Mouse (Mus musculus) heart, embryonic 10.5 days (tissue): ENCODE results near the gene Agpat3. TPM values are rescaled to one million over a fixed set of nuclear protein-coding genes. Genes with fewer than 3 reads are reported as not detected.
"Not testable (repeated sequence)": the region's sequence is repeated elsewhere in the genome, so short reads cannot be mapped to it uniquely, and the experiment has no call there.

Experiments
- DNase-seq: peaks from one replicate; pipeline ENCODE4 v3.0.0-alpha.2; 2017; ENCODE audit warnings: low spot score
- H3K27ac ChIP-seq: fragments of 300-500 bp; sonication (generic); 2 replicates; pipeline ENCODE4 v1.5.1; 2016; ENCODE audit warnings: mild to moderate bottlenecking
- H3K27me3 ChIP-seq: fragments of 300-500 bp; sonication (generic); 2 replicates; pipeline ENCODE4 v1.6.1; 2016; ENCODE audit warnings: mild to moderate bottlenecking; ENCODE audit not compliant: poor library complexity, insufficient read depth, severe bottlenecking
- H3K36me3 ChIP-seq: fragments of 300-500 bp; sonication (generic); 2 replicates; pipeline ENCODE4 v1.6.1; 2016; ENCODE audit warnings: mild to moderate bottlenecking, moderate library complexity
- H3K4me1 ChIP-seq: fragments of 300-500 bp; sonication (generic); 2 replicates; pipeline ENCODE4 v1.6.1; 2016; ENCODE audit warnings: mild to moderate bottlenecking
- H3K4me3 ChIP-seq: fragments of 300-500 bp; sonication (generic); 2 replicates; pipeline ENCODE4 v1.5.1; 2016; ENCODE audit warnings: mild to moderate bottlenecking, moderate library complexity
- H3K9me3 ChIP-seq: fragments of 300-500 bp; sonication (generic); 2 replicates; pipeline ENCODE4 v1.6.1; 2016; ENCODE audit warnings: mild to moderate bottlenecking, moderate library complexity
- WGBS: fragments of 180-500 bp; shearing (Covaris S2); methylation state at CpG from one replicate; pipeline ENCODE4 v1.1.7; 2016; 5-methylcytosine and 5-hydroxymethylcytosine counted together
- polyA plus RNA-seq: library from polyadenylated mRNA; unstranded; fragments of >200 nt; fragmentation: Nextera tagmentation; extraction: Ambion mirVana; gene quantifications from 2 replicates; pipeline ENCODE4 v1.2.1, GENCODE M21; 2016

The Agpat3 gene
- polyA plus RNA-seq, 1 experiment from 2014 or later = 44.2 TPM

DNA sequence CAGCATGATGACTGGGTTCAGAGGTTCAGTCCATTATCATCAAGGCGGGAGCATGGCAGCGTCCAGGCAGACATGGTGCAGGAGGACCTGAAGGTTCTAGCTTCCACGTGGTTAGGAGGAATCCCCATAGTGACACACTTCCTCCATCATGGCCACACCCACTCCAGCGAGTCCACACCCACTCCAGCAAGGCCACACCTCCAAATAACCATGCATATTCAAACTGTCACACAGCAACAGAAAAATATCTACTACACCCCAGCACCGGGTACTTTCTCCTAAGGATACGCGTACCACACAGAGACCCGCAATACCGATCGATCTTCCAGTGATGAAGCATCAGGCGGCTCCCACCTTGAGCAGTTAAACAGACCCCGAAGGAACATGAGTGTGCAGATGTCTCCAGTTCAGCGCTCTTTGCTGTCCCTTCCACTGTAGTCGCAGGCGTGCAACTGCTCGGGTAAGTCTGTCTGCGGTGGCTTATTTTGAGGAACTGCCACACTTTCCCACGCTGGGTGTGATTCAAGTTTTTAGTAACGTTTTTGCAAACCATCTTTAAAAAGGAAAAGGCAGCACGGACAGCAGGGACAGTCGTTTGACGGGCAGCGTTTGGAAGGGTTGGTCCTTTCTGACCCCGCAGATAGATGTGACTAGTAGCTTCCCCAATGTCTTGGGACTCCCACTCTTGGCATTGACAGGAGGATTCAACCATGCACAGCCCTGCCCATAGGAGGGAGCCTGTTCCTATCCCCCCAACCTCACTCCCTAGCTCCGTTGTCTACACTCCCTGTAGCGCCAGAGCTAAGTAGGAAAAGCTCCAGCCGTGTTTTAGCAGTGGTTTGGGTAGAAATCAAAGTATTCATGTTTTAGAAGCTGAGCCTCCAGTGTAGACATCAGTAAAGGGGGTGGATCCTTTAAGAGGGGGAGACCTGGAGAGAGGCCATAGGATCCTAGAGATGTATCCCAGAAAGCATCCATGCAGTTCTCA, 20.7 kb upstream of the Agpat3 start:
- no peak overlapping the region for H3K4me3 ChIP-seq

DNA sequence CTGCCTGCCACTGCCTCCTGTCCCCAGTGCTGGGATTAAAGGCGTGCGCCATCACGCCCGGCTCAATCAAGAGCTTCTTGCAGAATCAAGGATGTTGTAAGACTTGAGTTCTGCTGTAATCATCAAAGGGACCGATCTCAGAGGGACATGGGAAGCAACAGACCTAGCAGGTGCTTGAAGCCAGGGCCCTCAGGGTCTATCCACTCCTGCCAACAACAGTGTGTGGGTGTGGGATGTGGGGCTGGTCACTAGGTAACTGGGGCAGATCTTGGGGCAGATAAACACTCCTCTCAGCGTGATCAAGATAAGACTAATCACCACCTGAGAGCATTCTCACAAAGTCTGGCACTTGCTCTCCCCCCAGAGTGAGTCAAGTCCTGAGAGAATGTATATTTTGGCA, 19.5 kb upstream of the Agpat3 start:
- Histone ChIP-seq H3K27me3 (peaks cover 12% of the 10 kb centered on the region; the same call in 1 of the 2 replicates), H3K4me1 (peaks cover 18% of the 10 kb centered on the region), H3K36me3 (no peaks in the 10 kb centered on the region), H3K27ac (no peak overlapping the region), H3K4me3 (no peak overlapping the region), H3K9me3 (no peaks in the 10 kb centered on the region)
- DNase-seq = no peak
- WGBS = 77% methylated on average over 6 of the region's 6 CpGs

More for the DNA sequence above, 20.7 kb upstream of the Agpat3 start:
- Histone ChIP-seq H3K27ac (no peak overlapping the region), H3K4me1 (0 out of 2 replicates have a peak, but pooled peaks cover 6% of the 10 kb centered on the region), H3K27me3 (peaks cover 12% of the 10 kb centered on the region; the same call in 1 of the 2 replicates), H3K9me3 (no peaks in the 10 kb centered on the region), H3K36me3 (no peaks in the 10 kb centered on the region)
- 72% methylated on average over 27 of the region's 27 CpGs for WGBS
- no peak for DNase-seq

DNA sequence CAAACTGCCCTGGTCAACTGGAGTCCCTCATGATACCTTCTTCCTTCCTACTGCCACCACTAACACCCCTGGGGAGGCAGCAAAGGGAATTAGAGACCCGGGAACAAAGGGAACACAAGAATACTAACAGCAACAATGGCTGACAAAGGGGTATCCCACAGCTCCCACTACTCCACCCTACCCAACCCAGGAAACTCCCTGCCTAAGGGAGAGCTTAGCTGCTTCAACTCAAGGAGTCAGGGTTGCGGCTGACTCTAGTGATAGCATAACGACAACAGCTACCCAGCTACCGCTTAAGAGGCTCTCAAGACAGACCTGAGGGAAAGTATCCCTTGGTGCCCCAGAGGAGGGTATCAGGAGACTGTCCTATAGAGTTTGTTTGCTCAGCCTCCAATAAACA, 15.3 kb upstream of the Agpat3 start:
- WGBS = 29% methylated on average over 4 of the region's 4 CpGs
- H3K4me1 ChIP-seq = peaks cover 29% of the 10 kb centered on the region
- no peaks in the 10 kb centered on the region for H3K9me3 ChIP-seq
- H3K27me3 ChIP-seq = peaks cover 12% of the 10 kb centered on the region
- no peak overlapping the region for H3K4me3 ChIP-seq
- no peak for DNase-seq
- H3K27ac ChIP-seq = peak overlapping the region; percentile 47; the same call in 1 of the 2 replicates
- H3K36me3 ChIP-seq = no peaks in the 10 kb centered on the region

DNA sequence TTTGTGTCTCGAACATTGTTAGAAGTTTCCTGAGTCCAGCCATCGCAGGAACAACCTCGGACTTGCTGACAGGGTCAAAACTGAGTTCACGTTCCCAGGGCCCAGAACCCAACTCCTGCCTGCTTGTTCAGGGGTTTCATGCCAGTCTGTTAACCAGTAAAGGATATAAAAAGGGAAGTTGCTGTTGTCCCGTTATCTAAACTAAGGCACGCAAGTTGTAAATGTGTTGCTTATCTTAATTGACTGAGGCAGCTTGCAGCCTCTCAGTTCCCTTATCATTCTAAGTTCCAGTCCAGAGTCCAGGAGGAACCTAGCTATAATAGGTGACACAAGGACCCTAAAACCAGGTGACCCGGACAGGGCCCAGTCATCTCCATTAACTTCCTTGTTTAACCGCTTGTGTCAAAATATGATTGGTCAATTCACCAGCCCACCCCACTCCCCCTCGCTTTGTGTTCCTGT, 14.6 kb upstream of the Agpat3 start:
- 22% methylated on average over 9 of the region's 9 CpGs for WGBS
- Histone ChIP-seq H3K4me3 (peak overlapping the region; percentile 27; the same call in 1 of the 2 replicates), H3K27ac (peak overlapping the region; percentile 77; the same call in 1 of the 2 replicates)

DNA sequence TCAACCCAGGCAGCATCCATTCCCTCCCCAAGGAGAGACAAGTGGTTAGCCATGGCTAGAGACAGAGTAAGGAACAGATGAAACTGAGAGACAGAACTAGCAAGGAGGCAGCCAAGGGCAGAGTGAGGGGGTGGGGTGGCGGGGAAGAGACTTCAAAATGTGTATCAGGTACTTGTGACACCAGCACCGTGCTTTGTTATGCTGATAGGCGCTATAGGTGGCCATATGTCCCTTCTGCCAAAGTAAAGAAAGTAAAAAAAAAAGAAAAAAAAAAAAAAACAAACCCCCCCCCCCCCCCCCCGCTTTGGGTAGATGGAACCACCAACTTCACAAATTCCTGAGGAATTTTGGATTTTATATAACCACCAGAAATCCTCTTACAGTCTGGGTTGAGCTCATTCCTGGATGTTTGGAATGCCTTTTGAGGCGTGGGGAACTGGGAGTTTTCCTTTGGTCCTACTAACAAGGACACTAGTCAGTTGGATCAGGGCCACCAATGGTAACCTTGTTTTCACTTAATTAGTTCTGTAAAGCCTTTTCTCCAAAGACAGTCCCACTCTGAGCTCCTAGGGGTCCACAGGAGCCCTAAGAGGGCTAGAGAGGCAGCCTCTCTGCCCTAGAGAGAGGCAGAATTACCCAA, 14.0 kb upstream of the Agpat3 start:
- Histone ChIP-seq H3K4me1 (peaks cover 29% of the 10 kb centered on the region), H3K36me3 (no peaks in the 10 kb centered on the region), H3K27me3 (peaks cover 12% of the 10 kb centered on the region), H3K9me3 (no peaks in the 10 kb centered on the region), H3K27ac (peak overlapping the region; percentile 77; the same call in 1 of the 2 replicates), H3K4me3 (no peak overlapping the region)
- WGBS = 16% methylated on average over 5 of the region's 5 CpGs
- no peak for DNase-seq

More for the DNA sequence above, 14.6 kb upstream of the Agpat3 start:
- Histone ChIP-seq H3K36me3 (no peaks in the 10 kb centered on the region), H3K4me1 (peaks cover 29% of the 10 kb centered on the region), H3K27me3 (peaks cover 12% of the 10 kb centered on the region), H3K9me3 (no peaks in the 10 kb centered on the region)
- no peak for DNase-seq

DNA sequence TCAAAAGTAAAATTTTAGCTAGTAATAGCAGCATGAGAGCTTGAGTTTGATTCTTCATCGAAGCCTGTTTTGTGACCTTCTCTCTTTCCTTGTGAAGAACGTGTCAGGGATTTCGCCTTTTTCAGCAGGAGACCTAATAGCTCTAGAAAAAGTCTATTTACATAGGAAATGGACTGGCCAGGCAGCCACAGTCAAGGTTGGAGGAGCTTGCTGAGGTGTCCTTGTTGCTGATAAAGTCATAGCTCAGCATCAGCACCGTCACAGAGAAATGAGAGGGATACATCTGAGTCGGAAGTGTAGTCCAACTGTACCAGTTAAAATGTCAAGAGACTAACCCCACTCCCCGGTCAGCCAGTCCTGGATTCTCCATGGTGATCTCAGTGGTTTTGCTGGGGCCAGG, 13.3 kb upstream of the Agpat3 start:
- Histone ChIP-seq H3K4me1 (peaks cover 29% of the 10 kb centered on the region), H3K4me3 (no peak overlapping the region), H3K9me3 (no peaks in the 10 kb centered on the region), H3K27ac (no peak overlapping the region), H3K36me3 (no peaks in the 10 kb centered on the region), H3K27me3 (peaks cover 12% of the 10 kb centered on the region)
- no peak for DNase-seq
- WGBS = 70% methylated on average over 6 of the region's 6 CpGs

DNA sequence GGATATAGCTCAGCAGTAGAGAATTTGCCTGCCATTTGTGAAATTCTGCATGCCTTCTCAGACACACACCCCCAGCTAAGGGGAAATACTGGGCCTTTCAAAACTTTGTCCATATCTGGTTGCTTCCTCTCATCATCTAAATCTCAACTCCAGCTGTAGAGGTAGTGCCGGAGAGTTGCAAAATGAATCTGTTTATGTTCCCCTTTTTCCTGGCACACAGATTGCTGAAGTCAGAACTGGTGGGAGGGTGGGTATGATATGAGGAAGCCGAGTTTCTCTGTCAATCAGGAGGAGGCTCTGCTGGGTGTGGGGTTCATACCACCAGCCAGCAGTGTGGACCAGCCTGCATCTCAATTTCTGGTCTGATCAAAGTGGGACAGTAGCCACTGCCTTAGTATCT, 11.8 kb upstream of the Agpat3 start:
- 62% methylated on average over 2 of the region's 2 CpGs for WGBS
- H3K9me3 ChIP-seq = no peaks in the 10 kb centered on the region
- H3K36me3 ChIP-seq = no peaks in the 10 kb centered on the region
- DNase-seq = no peak
- H3K4me3 ChIP-seq = no peak overlapping the region
- H3K27me3 ChIP-seq = peaks cover 11% of the 10 kb centered on the region
- H3K4me1 ChIP-seq = peaks cover 29% of the 10 kb centered on the region
- H3K27ac ChIP-seq = no peak overlapping the region

DNA sequence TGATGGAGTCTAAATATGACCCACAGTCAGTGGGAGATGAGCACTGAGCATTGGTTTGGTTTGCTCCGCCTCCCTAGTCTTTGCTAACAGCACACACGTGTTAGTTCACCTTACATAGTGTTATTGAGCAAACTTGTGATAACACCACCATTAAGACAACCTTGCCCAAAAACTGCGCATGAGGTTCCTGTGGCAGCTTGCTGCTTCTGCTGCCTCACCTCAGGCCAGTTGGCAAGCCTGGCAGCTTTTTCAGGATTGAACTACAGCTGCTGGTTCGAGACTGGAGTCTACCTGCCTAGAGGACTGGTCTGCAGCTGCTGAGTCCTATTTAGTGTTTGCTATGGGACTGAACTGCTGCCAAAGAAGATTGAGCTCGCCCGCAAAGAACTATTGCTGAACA, 11.1 kb upstream of the Agpat3 start:
- no peak for DNase-seq
- H3K27ac ChIP-seq = no peak overlapping the region
- H3K4me3 ChIP-seq = no peak overlapping the region
- peaks cover 26% of the 10 kb centered on the region for H3K4me1 ChIP-seq
- peaks cover 3% of the 10 kb centered on the region for H3K27me3 ChIP-seq
- no peaks in the 10 kb centered on the region for H3K9me3 ChIP-seq
- H3K36me3 ChIP-seq = no peaks in the 10 kb centered on the region
- WGBS = 87% methylated on average over 6 of the region's 6 CpGs

DNA sequence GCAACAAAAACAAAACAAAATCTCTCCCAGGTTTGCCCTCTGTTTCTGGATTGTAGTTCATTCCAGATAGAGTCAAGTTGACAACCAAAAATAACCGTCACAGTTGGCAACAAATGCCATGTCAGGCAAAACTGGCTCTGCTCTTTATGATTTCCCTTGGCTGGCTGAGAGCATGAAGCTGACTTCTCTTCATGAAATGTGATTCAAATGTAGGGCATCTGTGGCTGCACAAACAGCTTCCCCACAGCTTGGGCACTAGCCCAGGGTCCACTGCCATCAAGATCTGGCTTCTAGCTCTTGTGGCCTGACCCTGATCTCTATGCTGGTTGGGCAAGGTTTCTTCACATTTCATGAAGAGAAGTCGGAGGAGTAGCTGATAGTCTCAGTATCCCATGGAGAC, 9.7 kb upstream of the Agpat3 start:
- 81% methylated on average over 2 of the region's 2 CpGs for WGBS

DNA sequence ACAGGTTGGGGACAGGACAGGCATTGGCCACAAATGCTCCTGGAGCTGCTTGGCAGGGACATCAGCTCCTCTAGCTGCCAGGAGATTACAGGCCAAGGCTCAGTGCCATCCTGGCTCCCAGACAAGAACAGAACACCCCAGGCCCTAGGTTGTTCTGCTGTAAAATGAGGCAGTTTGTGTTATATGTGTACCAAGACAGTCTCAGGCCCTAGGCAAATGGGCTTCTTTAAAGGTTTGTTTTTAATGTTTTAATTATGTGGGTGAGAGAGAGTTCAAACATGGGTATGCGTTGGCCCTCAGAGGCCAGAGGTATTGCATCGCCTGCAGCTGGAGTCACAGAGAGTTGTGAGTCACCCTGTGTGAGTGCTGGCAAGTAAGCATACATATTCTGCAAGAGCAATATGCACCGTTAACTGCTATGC, 8.0 kb upstream of the Agpat3 start:
- DNase-seq = no peak
- no peak overlapping the region for H3K4me3 ChIP-seq
- no peaks in the 10 kb centered on the region for H3K9me3 ChIP-seq
- H3K27ac ChIP-seq = no peak overlapping the region
- H3K36me3 ChIP-seq = no peaks in the 10 kb centered on the region
- no peaks in the 10 kb centered on the region; the same call in 1 of the 2 replicates for H3K27me3 ChIP-seq
- 83% methylated on average over 3 of the region's 3 CpGs for whole genome bisulfite sequencing
- H3K4me1 ChIP-seq = no peaks in the 10 kb centered on the region

More for the DNA sequence above, 9.7 kb upstream of the Agpat3 start:
- no peak overlapping the region for H3K27ac ChIP-seq
- no peaks in the 10 kb centered on the region; the same call in 1 of the 2 replicates for H3K27me3 ChIP-seq
- no peak overlapping the region for H3K4me3 ChIP-seq
- H3K4me1 ChIP-seq = peaks cover 12% of the 10 kb centered on the region
- H3K36me3 ChIP-seq = no peaks in the 10 kb centered on the region
- no peaks in the 10 kb centered on the region for H3K9me3 ChIP-seq
- no peak for DNase-seq

DNA sequence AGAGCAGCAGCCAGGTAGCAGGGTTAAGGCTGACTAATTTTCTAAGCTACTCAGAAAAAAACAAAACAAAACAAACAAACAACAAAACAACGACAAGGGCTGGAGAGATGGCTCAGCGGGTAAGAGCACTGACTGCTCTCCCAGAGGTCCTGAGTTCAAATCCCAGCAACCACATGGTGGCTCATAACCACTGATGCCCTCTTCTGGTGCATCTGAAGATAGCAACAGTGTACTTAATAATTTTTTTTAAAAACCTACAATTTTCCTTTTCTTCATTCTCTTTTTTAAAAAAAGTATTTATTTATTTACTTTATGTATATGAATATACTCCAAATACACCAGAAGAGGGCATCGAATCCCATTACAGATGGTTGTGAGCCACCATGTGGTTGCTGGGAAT, 6.7 kb upstream of the Agpat3 start:
- H3K27ac ChIP-seq, H3K4me1 ChIP-seq, H3K36me3 ChIP-seq, DNase-seq, H3K27me3 ChIP-seq, H3K9me3 ChIP-seq, H3K4me3 ChIP-seq: not testable (repeated sequence)
- WGBS = 82% methylated on average over 3 of the region's 3 CpGs

DNA sequence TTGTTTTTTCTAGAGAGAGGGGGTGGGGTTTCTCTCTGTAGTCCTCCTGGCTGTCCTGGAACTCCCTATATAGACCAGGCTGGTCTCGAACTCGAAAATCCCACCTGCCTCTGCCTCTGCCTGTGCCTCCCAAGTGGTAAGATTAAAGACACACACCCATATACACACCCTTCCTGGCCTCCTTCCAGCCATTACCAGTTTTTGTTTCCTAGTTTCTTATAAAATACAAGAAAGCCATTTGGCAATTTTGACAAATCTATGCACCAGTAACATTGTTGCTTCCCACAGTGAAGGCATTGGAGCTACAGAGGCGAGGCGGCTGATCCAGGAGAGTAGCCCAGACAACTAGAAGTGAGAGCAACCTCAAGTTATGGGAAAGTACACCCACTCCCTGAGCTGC, 6.0 kb upstream of the Agpat3 start:
- WGBS = 86% methylated on average over 4 of the region's 4 CpGs
- Histone ChIP-seq H3K4me1 (peaks cover under 1% of the 10 kb centered on the region), H3K27ac (no peak overlapping the region), H3K27me3 (peaks cover 5% of the 10 kb centered on the region), H3K4me3 (no peak overlapping the region), H3K36me3 (no peaks in the 10 kb centered on the region), H3K9me3 (no peaks in the 10 kb centered on the region)
- no peak for DNase-seq

DNA sequence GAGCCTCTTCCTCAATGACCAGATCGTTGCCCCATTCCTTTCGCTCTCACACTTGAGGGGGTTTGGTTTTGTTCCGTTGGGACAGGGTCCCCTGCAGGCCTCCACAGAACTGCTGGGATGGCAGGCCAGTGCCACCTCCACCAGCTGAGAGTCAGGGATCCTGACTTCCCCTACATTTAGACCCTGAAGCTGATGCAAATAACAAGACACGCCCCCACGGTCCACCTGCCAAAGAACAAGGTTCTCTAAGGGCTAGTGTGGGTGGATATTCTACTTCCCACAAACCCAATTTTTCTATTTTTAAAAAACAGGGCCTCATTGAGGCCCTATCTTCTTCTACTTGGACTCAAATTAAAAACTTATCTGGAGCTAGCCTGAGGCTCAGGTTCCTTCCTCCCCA, 5.5 kb upstream of the Agpat3 start:
- DNase-seq = no peak

More for the DNA sequence above, 5.5 kb upstream of the Agpat3 start:
- 82% methylated on average over 5 of the region's 5 CpGs for WGBS
- H3K4me3 ChIP-seq = no peak overlapping the region
- H3K27ac ChIP-seq = no peak overlapping the region
- H3K4me1 ChIP-seq = peaks cover 6% of the 10 kb centered on the region
- peaks cover 8% of the 10 kb centered on the region for H3K27me3 ChIP-seq
- no peaks in the 10 kb centered on the region for H3K9me3 ChIP-seq
- no peaks in the 10 kb centered on the region for H3K36me3 ChIP-seq
